Mouse (Mus musculus): ENCODE data around the gene Ubald1.

DNA sequence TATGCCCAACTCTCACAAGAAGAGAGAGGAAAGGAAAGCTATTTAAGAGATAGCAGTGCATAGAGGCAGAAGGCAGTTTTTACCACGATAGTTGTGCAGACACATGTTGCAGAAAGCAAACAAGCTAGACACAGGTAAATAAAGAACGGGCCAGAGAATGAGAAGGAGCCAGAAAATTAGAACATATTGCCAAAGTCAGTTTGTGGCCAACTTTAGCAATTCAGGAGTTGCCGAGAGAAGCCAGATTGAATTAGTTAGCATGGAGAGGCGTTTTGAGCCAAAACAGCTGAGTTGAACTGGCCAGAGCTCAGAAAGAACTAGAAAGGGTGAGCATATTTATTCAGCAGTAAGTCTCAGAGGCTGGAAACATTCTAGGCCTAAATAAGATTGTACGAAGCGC, 12.1 kb upstream of the Ubald1 start:
- no peak for TF ChIP-seq CTCF (IDR thresholded peaks at IDR 0.05; ENCODE audit: low read depth, low read length)
- no peak for TF ChIP-seq POLR2A (IDR thresholded peaks at IDR 0.05; ENCODE audit: insufficient read depth, low read length)
- no peak for TF ChIP-seq EP300 (IDR thresholded peaks at IDR 0.05; ENCODE audit: insufficient read depth, low read depth, low read length)

All from ES-Bruce4 (cell line).